Mouse (Mus musculus) liver, embryonic 12.5 days (tissue): ENCODE results near the gene Sema4g. TPM values are rescaled to one million over a fixed set of nuclear protein-coding genes. Genes with fewer than 3 reads are reported as not detected.

Experiments used
- ATAC-seq: fragments of 200-750 bp; cut with Nextera tagmentation; 2 replicates; pipeline ENCODE4 v1.8.0; 2017; ENCODE audit warnings: moderate number of reproducible peaks, mild to moderate bottlenecking, moderate library complexity
- H3K27ac ChIP-seq: fragments of 300-500 bp; sonication (generic); 2 replicates; pipeline ENCODE4 v1.5.1; 2016; ENCODE audit warnings: mild to moderate bottlenecking
- H3K27me3 ChIP-seq: fragments of 300-500 bp; sonication (generic); replicated peaks from 2 replicates; pipeline ENCODE4 v1.6.1; 2016; ENCODE audit warnings: mild to moderate bottlenecking, moderate library complexity
- H3K36me3 ChIP-seq: fragments of 300-500 bp; sonication (generic); 2 replicates; pipeline ENCODE4 v1.6.1; 2016; ENCODE audit warnings: mild to moderate bottlenecking, moderate library complexity
- H3K4me1 ChIP-seq: fragments of 300-500 bp; sonication (generic); 2 replicates; pipeline ENCODE4 v1.6.1; 2016
- H3K4me2 ChIP-seq: fragments of 300-500 bp; sonication (generic); 2 replicates; pipeline ENCODE4 v1.6.1; 2016; ENCODE audit warnings: mild to moderate bottlenecking, moderate library complexity
- H3K4me3 ChIP-seq: fragments of 300-500 bp; sonication (generic); 2 replicates; pipeline ENCODE4 v1.5.1; 2016; ENCODE audit warnings: mild to moderate bottlenecking, moderate library complexity
- H3K9ac ChIP-seq: fragments of 300-500 bp; sonication (generic); 2 replicates; pipeline ENCODE4 v1.6.1; 2016; ENCODE audit warnings: mild to moderate bottlenecking, moderate library complexity
- H3K9me3 ChIP-seq: fragments of 300-500 bp; sonication (generic); replicated peaks from 2 replicates; pipeline ENCODE4 v1.6.1; 2016; ENCODE audit warnings: mild to moderate bottlenecking, moderate library complexity
- whole genome bisulfite sequencing: fragments of 180-500 bp; shearing (Covaris S2); methylation state at CpG from one replicate; pipeline ENCODE4 v1.1.7; 2016; ENCODE audit not compliant: insufficient replicate concordance; 5-methylcytosine and 5-hydroxymethylcytosine counted together
- polyA plus RNA-seq: library from polyadenylated mRNA; unstranded; fragments of >200 nt; fragmentation: Nextera tagmentation; extraction: Ambion mirVana; gene quantifications from 2 replicates; pipeline ENCODE4 v1.2.1, GENCODE M21; 2016

Sema4g gene
- polyA plus RNA-seq, 1 experiment from 2014 or later, result 2.4 TPM

DNA sequence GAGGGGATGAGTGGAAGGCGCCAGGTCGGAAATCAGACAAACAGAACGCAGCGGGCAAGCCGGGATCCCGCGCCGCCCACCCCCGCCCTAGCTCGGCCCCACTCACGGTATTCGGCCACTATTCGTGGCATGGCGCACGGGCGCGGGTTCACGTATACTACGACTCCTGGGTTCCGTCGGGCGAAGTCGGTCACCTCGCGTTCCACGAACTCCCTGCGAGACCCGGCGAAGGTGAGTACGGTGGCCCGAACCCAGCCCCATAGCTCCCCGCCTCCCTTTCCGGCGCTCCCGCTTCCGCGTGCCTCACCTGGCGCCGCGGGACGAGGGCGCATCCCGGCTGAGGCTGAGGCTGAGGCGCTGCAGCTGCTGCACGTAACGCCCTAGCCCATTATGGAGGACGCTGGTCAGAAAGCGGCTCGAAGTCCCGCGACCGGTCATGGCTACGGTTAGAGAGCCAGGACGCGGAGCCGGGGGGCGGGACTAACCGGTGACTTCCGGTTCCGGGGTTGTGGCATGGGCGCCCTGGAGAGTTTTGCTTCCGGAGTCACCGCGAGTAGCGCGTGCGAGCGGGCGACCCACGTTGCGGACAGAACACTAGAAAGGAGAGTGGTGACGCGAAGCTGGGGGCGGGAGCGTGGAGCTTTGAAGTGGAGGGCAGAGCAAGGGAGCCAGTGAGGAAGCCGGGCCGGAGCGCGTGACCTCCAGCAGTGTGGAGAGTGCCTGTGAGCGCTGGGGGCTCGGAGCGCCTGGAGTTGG, 17.2 kb downstream of the Sema4g start, which contains the start of gene Mrpl43:
Mrpl43 (minus strand) TSS at position 486 of the 756 bp plus-strand sequence.
- ATAC-seq, result peak; percentile 85
- Histone ChIP-seq H3K4me1 (peaks cover 35% of the 10 kb centered on the region), H3K4me3 (peak within 1 kb of the TSS; percentile 96), H3K9me3 (no peaks in the 10 kb centered on the region), H3K4me2 (peak within 1 kb of the TSS; percentile 91), H3K27ac (peak within 1 kb of the TSS; percentile 81), H3K27me3 (no peaks in the 10 kb centered on the region), H3K9ac (peak within 1 kb of the TSS; percentile 85), H3K36me3 (peaks cover 72% of the 10 kb centered on the region)
- WGBS, result under 1% methylated on average over 82 of the region's 82 CpGs

DNA sequence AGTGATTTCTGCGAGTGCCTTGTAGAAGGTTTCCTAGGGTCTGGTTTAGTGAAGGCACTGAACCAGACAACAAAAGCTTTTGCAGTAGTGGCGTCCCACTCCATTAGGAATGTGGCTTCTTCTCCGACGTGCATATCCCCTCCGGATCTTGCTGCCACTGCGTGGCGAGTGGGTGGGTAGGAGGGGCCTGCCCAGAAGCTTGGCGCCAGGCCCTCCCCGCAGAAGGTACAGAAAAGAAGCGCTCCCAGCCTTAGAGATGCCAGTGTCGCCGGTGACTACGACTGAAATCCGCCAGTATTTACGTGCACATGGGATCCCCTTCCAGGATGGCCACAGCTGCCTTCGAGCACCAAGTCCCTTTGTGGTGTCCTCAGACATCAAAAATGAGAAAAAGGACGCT, 18.1 kb downstream of the Sema4g start:
- Histone ChIP-seq H3K4me1 (peaks cover 35% of the 10 kb centered on the region), H3K27ac (peak overlapping the region; percentile 81; the same call in 1 of the 2 replicates), H3K9ac (peak overlapping the region; percentile 85), H3K9me3 (no peaks in the 10 kb centered on the region), H3K4me2 (peak overlapping the region; percentile 91), H3K4me3 (peak overlapping the region; percentile 96), H3K27me3 (no peaks in the 10 kb centered on the region), H3K36me3 (peaks cover 73% of the 10 kb centered on the region)
- WGBS, result 26% methylated on average over 17 of the region's 17 CpGs
- ATAC-seq, result no peak

DNA sequence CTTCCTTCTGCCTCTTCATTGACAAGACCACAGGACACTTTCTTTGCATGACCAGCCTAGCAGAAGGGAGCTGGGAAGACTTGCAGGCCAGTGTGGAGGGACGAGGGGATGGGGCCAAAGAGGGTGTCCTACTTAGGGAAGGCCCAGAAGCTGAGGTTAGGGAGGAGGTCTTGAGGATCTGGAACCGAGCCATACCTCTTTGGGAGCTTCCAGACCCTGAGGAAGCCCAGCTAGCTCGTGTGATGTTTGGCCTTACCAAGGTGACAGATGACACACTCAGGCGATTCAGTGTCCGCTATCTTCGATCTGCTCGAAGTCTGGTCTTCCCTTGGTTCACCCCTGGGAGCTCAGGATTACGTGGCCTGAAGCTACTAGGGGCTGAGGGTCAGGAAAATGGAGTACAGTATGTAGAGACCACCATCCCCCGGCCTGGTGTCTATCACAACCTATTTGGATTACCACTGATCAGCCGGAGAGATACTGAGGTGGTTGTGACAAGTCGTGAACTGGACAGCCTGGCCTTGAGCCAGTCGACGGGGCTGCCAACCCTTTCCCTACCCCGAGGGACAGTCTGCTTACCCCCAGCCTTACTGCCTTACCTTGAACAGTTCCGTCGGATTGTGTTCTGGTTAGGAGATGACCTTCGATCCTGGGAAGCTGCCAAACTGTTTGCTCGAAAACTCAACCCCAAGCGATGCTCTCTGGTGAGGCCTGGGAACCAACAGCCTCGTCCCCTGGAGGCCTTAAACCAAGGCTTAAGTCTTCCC, 18.7 kb downstream of the Sema4g start:
- Histone ChIP-seq H3K9ac (peak overlapping the region; percentile 85), H3K36me3 (peaks cover 73% of the 10 kb centered on the region), H3K27ac (peak overlapping the region; percentile 81; the same call in 1 of the 2 replicates), H3K27me3 (no peaks in the 10 kb centered on the region), H3K4me1 (peaks cover 35% of the 10 kb centered on the region), H3K4me2 (peak overlapping the region; percentile 91), H3K4me3 (peak overlapping the region; percentile 96), H3K9me3 (no peaks in the 10 kb centered on the region)
- no peak for ATAC-seq
- WGBS, result 74% methylated on average over 20 of the region's 20 CpGs

DNA sequence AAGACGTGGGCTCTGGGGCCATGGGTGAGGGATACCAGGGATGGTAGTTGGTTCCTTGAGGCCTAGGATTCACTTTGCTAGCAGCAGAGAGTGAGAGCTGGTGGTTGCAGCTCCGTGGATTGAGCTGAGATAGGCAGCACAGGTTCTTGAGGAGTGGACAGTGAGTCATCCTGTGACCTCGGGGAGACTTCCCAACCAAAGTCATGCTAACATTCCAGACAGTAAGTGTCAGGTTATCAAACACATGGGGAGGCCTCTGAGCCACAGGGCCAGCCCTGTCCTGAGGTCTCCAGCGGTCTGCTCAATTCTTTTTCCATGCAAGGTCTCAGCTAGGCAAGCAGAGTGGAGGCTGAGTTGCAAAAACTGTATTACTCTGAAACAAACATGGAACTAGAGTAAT, 21.7 kb downstream of the Sema4g start:
- Histone ChIP-seq H3K27ac (no peak overlapping the region), H3K4me3 (no peak overlapping the region), H3K36me3 (peaks cover 48% of the 10 kb centered on the region), H3K9ac (no peak overlapping the region), H3K4me1 (peaks cover 54% of the 10 kb centered on the region), H3K4me2 (no peak overlapping the region), H3K9me3 (no peaks in the 10 kb centered on the region), H3K27me3 (no peaks in the 10 kb centered on the region)
- WGBS, result 70% methylated on average over 4 of the region's 4 CpGs
- no peak for ATAC-seq

DNA sequence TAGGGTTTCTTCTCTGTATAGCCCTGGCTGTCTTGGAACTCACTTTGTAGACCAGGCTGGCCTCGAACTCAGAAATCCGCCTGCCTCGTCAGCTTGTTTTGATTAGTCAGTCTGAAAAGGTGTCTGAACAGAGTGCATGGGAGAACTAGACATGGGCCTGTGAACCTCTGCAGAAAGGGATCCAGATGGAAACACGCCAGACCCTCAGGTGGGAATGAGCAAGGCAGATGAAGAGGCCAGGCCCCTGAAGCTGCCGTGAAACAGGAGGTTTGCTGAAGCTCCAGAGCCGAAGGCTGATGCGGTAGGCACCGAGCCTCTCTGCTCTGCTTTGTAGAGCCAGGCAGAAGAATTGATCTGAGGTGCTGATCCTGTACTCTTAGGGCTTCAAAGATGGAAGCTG, 23.3 kb downstream of the Sema4g start:
- H3K4me3 ChIP-seq, result no peak overlapping the region
- peaks cover 48% of the 10 kb centered on the region for H3K36me3 ChIP-seq
- no peak for ATAC-seq
- 82% methylated on average over 8 of the region's 8 CpGs for WGBS
- H3K9me3 ChIP-seq, result no peaks in the 10 kb centered on the region
- H3K27me3 ChIP-seq, result peaks cover 1% of the 10 kb centered on the region; the same call in 1 of the 2 replicates
- no peak overlapping the region for H3K27ac ChIP-seq
- peaks cover 62% of the 10 kb centered on the region for H3K4me1 ChIP-seq
- H3K4me2 ChIP-seq, result no peak overlapping the region
- no peak overlapping the region for H3K9ac ChIP-seq

DNA sequence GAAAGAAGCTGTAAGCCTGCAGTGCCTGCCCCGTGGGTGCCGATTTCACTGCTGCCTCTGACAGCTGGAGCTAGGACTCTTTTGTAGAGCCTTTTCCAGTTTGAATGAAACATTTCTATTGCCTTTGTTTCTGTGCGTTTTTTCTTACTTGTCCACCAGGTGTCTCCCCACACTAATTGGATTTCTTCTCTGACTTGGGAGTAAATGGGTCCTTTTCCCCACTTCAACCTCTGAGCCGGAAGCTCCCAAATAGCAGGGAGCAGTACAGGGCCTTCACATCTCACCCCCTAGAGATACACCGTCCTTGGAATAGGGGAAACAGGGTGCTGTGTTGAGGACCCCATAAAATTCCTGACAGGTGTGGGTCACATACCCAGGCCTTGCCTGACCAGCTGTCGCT, 23.7 kb downstream of the Sema4g start:
- WGBS, result 58% methylated on average over 6 of the region's 6 CpGs
- Histone ChIP-seq H3K9me3 (no peaks in the 10 kb centered on the region), H3K4me1 (peaks cover 62% of the 10 kb centered on the region), H3K4me3 (no peak overlapping the region), H3K9ac (no peak overlapping the region), H3K27me3 (peaks cover 3% of the 10 kb centered on the region; the same call in 1 of the 2 replicates), H3K36me3 (peaks cover 48% of the 10 kb centered on the region), H3K4me2 (no peak overlapping the region), H3K27ac (no peak overlapping the region)
- ATAC-seq, result no peak

DNA sequence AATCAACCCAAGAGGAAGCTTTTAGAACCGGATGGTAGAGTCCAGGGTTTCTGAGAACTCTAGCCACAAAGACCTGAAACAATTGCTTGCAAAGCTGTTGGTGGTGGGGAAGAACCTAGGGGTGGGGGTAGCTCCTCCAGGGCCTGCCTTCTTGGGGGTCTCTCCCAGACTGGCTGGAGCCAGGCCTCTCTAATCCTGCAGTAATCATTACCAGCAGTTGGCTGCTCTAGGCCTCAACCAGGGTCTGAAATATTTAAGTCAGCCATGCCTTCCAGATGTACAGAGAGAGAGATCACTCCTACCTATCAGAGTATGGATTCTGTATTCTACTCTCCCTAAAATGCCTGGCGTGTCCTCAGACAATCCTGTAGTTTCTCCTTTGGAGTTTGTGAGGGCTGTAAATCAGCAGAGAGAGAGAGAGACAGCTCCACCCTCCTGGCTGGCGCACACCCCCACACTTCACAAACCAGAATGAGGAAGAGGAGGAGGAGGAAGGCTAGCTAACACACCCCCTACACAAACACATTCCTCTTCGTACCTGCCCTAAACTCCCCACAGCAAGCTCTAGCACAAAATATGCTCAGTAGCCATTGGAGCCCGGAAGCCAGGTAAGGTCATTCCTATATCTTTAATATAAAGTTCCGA, 24.8 kb downstream of the Sema4g start:
- Histone ChIP-seq H3K9me3 (no peaks in the 10 kb centered on the region), H3K4me1 (peaks cover 62% of the 10 kb centered on the region), H3K27me3 (peaks cover 3% of the 10 kb centered on the region; the same call in 1 of the 2 replicates), H3K4me3 (no peak overlapping the region), H3K4me2 (peak overlapping the region; percentile 93; the same call in 1 of the 2 replicates), H3K9ac (no peak overlapping the region), H3K36me3 (peaks cover 37% of the 10 kb centered on the region), H3K27ac (peak overlapping the region; percentile 79)
- 41% methylated on average over 6 of the region's 6 CpGs for WGBS
- ATAC-seq, result no peak

DNA sequence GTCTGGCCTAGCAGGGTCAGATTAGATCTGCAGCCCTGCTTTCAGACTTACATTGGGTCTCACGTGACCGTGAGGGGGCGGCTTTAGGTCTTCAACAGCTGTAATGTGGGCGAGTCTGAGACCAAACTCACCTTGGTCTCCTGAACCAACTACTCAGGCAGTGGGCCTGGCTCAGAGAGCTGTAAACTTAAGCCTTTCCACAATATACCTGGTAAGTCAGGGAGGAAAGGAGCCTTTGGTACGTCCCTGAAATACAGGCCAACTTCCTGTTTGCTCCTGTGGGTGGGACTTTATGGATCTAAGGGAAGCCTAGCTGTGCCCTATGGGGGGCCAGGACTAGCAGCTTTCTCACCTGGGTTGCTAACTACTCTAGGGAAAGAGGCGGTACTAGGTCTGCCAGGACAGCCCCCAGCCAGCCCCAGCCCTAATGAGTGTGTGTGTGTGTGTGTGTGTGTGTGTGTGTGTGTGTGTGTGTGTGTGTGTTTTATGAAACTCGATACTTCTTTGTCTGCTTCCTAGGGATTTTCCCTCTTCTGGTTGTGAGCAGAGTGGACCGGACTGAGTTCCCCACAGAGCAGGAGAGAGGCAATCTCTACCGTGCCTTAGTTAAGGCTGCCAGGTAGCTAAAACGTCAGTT, 25.6 kb downstream of the Sema4g start, which contains the start of gene Lzts2:
Lzts2 (plus strand) TSS at position 80 of the 637 bp plus-strand sequence.
- Histone ChIP-seq H3K9me3 (no peaks in the 10 kb centered on the region), H3K27ac (peak within 1 kb of the TSS; percentile 79), H3K4me2 (peak within 1 kb of the TSS; percentile 93), H3K27me3 (peaks cover 3% of the 10 kb centered on the region; the same call in 1 of the 2 replicates), H3K36me3 (peaks cover 31% of the 10 kb centered on the region), H3K4me3 (peak within 1 kb of the TSS; percentile 66), H3K9ac (peak within 1 kb of the TSS; percentile 70), H3K4me1 (peaks cover 64% of the 10 kb centered on the region)
- peak; percentile 11 for ATAC-seq
- WGBS, result 8% methylated on average over 10 of the region's 10 CpGs

DNA sequence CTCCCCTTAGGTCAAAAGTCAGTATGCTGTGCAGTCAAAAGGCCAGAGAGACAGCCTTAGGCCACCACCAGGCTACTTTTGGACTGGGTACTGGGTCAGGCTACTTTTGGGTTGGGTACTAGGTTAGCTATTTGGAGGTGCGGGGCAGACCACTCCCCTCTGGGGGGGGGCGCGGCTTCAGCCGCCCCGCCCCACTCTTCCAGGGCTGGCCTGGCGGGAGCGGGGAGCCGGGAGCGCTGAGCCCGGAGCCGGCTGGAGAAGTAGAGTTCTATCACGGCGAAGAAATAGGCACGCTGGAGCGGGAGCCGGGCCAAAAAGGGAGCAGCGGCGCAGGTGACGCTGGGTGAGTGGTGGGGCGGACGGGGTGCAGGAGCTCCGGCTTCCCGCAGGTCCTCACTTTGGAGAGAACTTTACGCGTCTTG, 26.1 kb downstream of the Sema4g start:
- Histone ChIP-seq H3K4me3 (peak overlapping the region; percentile 66), H3K27ac (peak overlapping the region; percentile 79), H3K27me3 (peaks cover 3% of the 10 kb centered on the region; the same call in 1 of the 2 replicates), H3K36me3 (peaks cover 26% of the 10 kb centered on the region), H3K9ac (peak overlapping the region; percentile 70), H3K9me3 (no peaks in the 10 kb centered on the region), H3K4me2 (peak overlapping the region; percentile 93), H3K4me1 (peaks cover 69% of the 10 kb centered on the region)
- ATAC-seq, result peak; percentile 10
- 3% methylated on average over 25 of the region's 25 CpGs for WGBS

DNA sequence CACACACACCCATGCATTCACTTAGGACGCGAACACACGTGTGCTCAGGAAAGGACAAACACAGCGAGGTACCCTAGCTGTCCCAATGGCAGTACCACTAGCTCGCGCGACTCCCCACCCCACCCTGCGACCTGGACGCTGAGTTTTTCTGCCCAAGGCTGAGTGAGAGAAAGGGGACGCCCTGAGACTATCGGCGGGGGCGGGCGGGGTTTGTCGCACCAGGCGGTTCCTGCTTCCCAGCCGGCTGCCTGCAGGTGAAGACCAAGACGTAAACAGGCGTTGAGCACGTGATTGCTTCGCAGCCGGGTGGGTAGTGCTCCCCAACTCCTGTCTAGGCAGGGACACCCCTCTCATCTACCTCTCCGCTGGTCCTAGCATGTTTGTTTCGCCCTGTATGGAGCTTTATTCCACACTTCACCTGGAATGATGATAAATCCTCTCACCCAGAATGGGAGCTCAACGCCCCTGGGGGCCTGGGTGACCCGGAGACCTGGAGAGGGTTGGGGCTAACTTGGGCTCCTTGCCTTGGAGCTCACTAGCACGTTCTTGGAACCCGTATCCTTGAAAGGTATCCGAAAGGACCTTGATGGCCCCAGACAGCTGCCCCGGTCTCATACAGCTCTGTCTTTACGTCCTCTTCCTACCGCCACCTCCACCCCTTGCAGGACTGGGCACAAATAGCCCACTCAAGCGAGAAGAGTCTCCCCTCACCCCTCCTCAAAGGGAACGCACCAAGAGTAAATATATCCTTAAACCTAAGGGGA, 26.8 kb downstream of the Sema4g start:
- Histone ChIP-seq H3K9me3 (no peaks in the 10 kb centered on the region), H3K27ac (peak overlapping the region; percentile 79), H3K4me2 (peak overlapping the region; percentile 93), H3K9ac (peak overlapping the region; percentile 70), H3K4me1 (peaks cover 76% of the 10 kb centered on the region), H3K36me3 (peaks cover 19% of the 10 kb centered on the region), H3K4me3 (peak overlapping the region; percentile 66), H3K27me3 (peaks cover 3% of the 10 kb centered on the region; the same call in 1 of the 2 replicates)
- WGBS, result under 1% methylated on average over 34 of the region's 34 CpGs
- ATAC-seq, result peak; percentile 62
